Mouse (Mus musculus) kidney, postnatal 10 days (tissue): Measurements from ENCODE around the gene Slc6a20b.

Source experiments
- DNase-seq: peaks from one replicate; pipeline ENCODE4 v3.0.0; 2021; ENCODE audit warnings: mixed read lengths

Slc6a20b gene

DNA sequence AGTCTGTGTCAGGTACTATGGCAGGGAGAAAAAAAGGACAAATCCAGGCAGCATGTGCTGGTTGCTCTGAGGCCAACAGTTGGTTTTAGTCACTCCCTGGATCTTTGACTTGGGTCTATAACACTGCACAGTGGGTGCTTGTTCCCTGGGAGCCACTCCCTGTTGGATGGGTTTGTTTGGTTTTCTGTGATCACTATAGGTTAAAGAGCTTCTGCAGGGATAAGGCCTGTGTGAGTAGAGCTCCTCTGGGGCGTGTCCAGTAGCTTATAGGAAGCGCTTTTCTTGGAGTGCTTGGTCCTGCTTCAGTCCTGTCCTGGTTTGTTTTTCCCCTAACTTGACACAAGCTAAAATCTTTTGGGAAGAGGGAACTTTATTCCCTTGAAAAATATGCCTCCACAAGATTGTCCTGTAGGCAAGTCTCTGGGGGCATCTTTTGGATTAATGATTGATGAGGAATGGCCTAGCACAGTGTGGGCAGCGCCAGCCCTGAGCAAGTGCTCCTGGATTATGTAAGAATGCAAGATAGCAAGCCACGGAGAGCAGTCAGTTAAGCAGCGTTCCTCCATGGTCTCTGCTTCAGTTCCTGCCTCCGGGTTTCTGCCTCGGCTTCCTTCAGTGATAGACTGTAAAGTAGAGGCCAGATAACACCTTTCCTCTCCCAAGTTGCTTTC lies 43.0 kb downstream of the Slc6a20b start:
- peak; percentile 36 for DNase-seq

DNA sequence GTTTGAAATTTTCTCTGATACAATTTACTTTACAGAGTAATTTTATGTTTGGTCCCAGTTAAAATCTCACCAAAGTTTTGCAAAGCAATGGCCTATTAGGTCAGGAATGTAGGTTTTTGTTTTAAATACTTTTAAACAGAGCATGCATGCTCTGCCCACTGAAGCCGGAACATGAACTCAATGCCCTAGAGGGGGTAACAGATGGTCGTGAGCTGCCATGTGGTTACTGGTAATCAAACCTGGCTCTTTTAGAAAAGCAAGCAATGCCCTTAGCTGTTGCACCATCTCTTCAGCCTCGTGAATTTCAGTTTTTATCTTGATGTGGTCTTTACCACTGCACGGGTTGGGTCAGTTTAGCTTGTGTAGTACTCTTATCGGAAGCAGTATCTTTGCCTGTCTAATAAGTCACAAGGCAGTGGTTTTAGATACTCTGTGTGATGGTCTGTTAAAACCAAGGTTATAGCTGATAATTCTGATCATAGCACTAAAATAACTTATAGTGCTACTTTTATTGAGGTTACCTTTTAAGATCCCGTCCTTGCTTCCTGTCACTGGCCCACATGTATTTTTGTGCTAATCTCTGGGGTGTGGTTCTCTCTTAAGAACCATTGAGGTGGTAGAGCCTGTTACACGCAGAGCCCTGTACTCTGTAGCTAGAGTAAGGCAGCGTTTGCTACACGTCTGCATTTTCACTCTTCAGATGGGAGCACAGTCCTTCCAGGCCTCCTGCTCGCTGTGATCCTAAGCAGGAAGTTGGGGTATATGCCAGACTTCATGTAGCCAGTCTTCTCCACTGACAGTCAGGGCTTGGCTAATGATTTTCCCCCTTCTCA lies 54.8 kb downstream of the Slc6a20b start:
- DNase-seq: no peak

DNA sequence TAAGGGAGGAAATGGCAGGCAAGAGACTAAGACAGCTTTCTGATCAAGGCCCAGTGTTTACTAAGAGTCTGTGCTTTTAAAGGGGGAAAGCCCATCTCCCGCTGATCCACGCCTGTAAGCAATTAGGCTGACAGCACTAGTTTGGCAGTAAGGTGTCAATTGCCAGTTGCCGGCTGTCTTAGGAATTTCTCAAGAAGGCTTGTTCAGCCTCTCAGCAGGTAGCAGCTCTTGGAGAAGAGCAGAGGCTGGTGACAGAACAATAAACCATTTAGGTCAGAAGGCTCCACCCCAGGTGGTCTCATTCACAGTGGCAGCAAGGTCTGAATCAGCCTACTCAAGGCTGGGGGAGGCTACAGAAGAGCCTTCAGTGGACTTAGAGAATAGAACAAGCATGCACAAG lies 77.8 kb downstream of the Slc6a20b start:
- no peak for DNase-seq
